Mouse (Mus musculus): ENCODE data around the gene Gm10277. TPM values are rescaled to one million over a fixed set of nuclear protein-coding genes. Genes with fewer than 3 reads are reported as not detected.

Gene Gm10277
- polyA plus RNA-seq, 1 experiment from 2014 or later: 0.93 TPM

DNA sequence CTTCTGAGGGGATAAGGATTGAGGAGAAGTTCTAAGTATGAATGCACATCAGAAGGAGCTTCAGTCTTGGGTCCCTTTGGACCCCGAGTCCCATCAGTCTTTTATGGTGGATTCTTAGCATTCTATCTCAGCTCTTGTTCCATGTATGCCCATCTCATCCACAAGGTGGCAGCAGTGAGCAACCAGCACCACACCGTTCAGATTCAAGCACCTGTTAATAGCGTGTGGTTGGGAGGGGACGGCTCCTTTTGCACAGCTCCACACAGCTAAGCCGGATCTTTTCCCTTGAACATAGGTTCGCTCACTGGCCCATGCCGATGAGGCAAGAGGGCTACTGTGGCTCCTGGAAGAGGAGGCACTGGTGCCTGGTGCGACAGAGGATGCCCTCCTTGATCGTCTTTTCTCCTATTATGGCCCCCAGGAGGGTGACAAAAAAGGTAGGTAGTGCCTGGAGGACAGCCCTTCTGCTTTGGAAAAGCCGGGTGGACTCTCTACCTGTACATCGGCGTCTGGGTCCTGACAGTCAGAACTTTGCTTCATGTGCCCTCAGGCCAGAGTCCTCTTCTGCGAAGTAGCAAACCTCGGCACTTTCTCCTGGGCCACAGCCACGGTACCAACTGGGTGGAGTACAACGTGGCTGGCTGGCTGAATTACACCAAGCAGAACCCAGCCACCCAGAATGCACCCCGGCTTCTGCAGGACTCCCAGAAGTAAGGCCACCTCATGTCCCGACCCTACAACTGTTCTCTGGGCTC, 39.9 kb upstream of the Gm10277 start:
- H3K36me3 ChIP-seq (ENCODE audit: control insufficient read depth, insufficient read depth, low read length): peaks cover 8% of the 10 kb centered on the region
- 0 out of 2 replicates have a peak, but pooled peaks cover 6% of the 10 kb centered on the region for H3K27me3 ChIP-seq (ENCODE audit: control insufficient read depth, insufficient read depth, low read length)
- H3K4me3 ChIP-seq (ENCODE audit: low read depth, low read length): no peak overlapping the region
- no peak overlapping the region for H3K9ac ChIP-seq (ENCODE audit: low read length)
- no peaks in the 10 kb centered on the region for H3K9me3 ChIP-seq (ENCODE audit: control insufficient read depth, low read length)
- H3K4me1 ChIP-seq (ENCODE audit: control insufficient read depth, insufficient read depth, low read length): peaks cover 4% of the 10 kb centered on the region; the same call in 1 of the 2 replicates
- peak; percentile 82 for DNase-seq (ENCODE audit: low spot score)
- ATAC-seq (ENCODE audit: insufficient read depth, low FRiP score, low TSS enrichment): no peak
- no peak overlapping the region for H3K4me2 ChIP-seq (ENCODE audit: low read depth)
- H3K27ac ChIP-seq (ENCODE audit: low read depth, low read length): no peak overlapping the region
- 58% methylated on average over 18 of the region's 18 CpGs for WGBS

- Histone ChIP-seq H3K9ac (ENCODE audit: low read length) (no peak overlapping the region), H3K27ac (ENCODE audit: low read depth, low read length) (no peak overlapping the region), H3K9me3 (ENCODE audit: control insufficient read depth, low read length) (no peaks in the 10 kb centered on the region), H3K27me3 (ENCODE audit: control insufficient read depth, insufficient read depth, low read length) (0 out of 2 replicates have a peak, but pooled peaks cover 6% of the 10 kb centered on the region), H3K36me3 (ENCODE audit: control insufficient read depth, insufficient read depth, low read length) (peaks cover 8% of the 10 kb centered on the region), H3K4me1 (ENCODE audit: control insufficient read depth, insufficient read depth, low read length) (peaks cover 4% of the 10 kb centered on the region; the same call in 1 of the 2 replicates), H3K4me2 (ENCODE audit: low read depth) (no peak overlapping the region), H3K4me3 (ENCODE audit: low read depth, low read length) (no peak overlapping the region)
- no peak for DNase-seq (ENCODE audit: low spot score)
- ATAC-seq (ENCODE audit: insufficient read depth, low FRiP score, low TSS enrichment): no peak
- 56% methylated on average over 3 of the region's 3 CpGs for WGBS
Observed at GRCm38 (mm10) chr11:77826311-77826710, 38.8 kb upstream of the Gm10277 start.

DNA sequence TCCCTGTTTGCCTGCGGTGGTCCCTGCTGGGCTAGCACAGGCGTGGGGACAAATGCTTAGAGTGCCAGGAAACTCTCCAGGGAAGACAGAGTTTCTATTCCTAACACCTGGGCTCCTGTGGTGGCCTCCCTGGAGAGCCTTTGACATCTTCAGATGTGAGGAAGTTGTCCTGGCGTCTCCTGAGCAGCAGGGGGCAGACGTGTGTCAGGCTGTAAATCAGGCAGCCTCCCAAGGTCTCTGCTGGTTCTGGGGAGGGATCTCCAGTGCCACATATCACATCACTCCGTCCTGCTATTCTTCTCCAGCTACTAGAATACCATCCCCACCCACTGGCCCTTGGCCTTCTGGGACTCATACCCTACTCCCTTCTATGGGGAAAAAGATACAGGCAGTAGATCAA, 38.3 kb upstream of the Gm10277 start:
- WGBS: 2% methylated on average over 5 of the region's 5 CpGs

DNA sequence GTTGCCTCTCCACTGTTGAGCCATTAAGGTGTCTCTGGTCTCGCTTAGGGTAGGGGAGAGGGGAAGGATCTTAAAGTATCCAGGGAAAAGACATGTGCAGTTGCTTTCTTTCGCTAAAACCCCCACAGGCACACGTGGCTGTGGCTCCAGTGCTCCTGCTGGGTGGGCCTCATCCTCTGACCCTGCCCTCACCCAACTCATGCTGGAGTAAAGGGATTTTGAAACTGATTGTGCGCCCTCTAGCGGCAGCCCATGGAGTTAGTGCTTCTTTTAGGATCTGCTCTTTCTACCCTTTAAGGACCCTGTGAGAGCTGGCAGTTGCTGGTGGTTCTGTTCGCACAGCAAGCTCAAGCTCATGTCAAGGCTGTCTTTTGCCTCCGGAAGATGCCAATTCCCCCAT, 35.2 kb upstream of the Gm10277 start:
- DNase-seq (ENCODE audit: low spot score): peak; percentile 76
- Histone ChIP-seq H3K36me3 (ENCODE audit: control insufficient read depth, insufficient read depth, low read length) (peaks cover 7% of the 10 kb centered on the region), H3K4me1 (ENCODE audit: control insufficient read depth, insufficient read depth, low read length) (no peaks in the 10 kb centered on the region), H3K4me2 (ENCODE audit: low read depth) (no peak overlapping the region), H3K27ac (ENCODE audit: low read depth, low read length) (no peak overlapping the region), H3K4me3 (ENCODE audit: low read depth, low read length) (no peak overlapping the region), H3K27me3 (ENCODE audit: control insufficient read depth, insufficient read depth, low read length) (0 out of 2 replicates have a peak, but pooled peaks cover 5% of the 10 kb centered on the region), H3K9me3 (ENCODE audit: control insufficient read depth, low read length) (no peaks in the 10 kb centered on the region), H3K9ac (ENCODE audit: low read length) (no peak overlapping the region)
- ATAC-seq (ENCODE audit: insufficient read depth, low FRiP score, low TSS enrichment): no peak
- 19% methylated on average over 7 of the region's 7 CpGs for WGBS

More for the DNA sequence above, 38.3 kb upstream of the Gm10277 start:
- H3K4me1 ChIP-seq (ENCODE audit: control insufficient read depth, insufficient read depth, low read length): peaks cover 4% of the 10 kb centered on the region; the same call in 1 of the 2 replicates
- no peaks in the 10 kb centered on the region for H3K9me3 ChIP-seq (ENCODE audit: control insufficient read depth, low read length)
- H3K9ac ChIP-seq (ENCODE audit: low read length): no peak overlapping the region
- DNase-seq (ENCODE audit: low spot score) (peak; percentile 75), ATAC-seq (ENCODE audit: insufficient read depth, low FRiP score, low TSS enrichment) (no peak)
- H3K27me3 ChIP-seq (ENCODE audit: control insufficient read depth, insufficient read depth, low read length): 0 out of 2 replicates have a peak, but pooled peaks cover 6% of the 10 kb centered on the region
- no peak overlapping the region for H3K27ac ChIP-seq (ENCODE audit: low read depth, low read length)
- H3K4me3 ChIP-seq (ENCODE audit: low read depth, low read length): no peak overlapping the region
- no peak overlapping the region for H3K4me2 ChIP-seq (ENCODE audit: low read depth)
- H3K36me3 ChIP-seq (ENCODE audit: control insufficient read depth, insufficient read depth, low read length): peaks cover 8% of the 10 kb centered on the region

DNA sequence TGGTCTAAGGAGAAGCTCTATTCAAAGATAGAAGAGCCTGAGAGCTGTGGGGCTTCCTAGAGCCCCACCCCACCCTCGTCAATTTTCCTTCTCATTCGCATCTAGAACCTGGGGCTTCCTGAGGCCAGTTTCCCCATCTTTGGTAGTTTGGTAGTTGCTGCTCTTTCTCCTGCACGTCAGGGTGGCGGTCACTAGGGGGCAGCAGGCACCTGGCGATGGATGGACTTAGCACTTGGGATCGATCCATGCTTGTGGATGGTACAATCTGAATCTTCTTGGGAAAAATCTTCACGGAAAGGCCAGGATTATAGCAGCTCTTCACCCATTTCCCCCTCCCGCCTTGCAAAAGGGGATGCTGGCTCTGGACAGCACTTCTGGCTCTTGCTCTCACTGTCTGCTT, 34.1 kb upstream of the Gm10277 start:
- H3K9ac ChIP-seq (ENCODE audit: low read length): no peak overlapping the region
- H3K36me3 ChIP-seq (ENCODE audit: control insufficient read depth, insufficient read depth, low read length): peaks cover 6% of the 10 kb centered on the region; the same call in 1 of the 2 replicates
- H3K27ac ChIP-seq (ENCODE audit: low read depth, low read length): no peak overlapping the region
- H3K27me3 ChIP-seq (ENCODE audit: control insufficient read depth, insufficient read depth, low read length): 0 out of 2 replicates have a peak, but pooled peaks cover 3% of the 10 kb centered on the region
- no peak overlapping the region for H3K4me3 ChIP-seq (ENCODE audit: low read depth, low read length)
- 17% methylated on average over 8 of the region's 8 CpGs for WGBS
- ATAC-seq (ENCODE audit: insufficient read depth, low FRiP score, low TSS enrichment) (no peak), DNase-seq (ENCODE audit: low spot score) (peak; percentile 72)
- H3K4me1 ChIP-seq (ENCODE audit: control insufficient read depth, insufficient read depth, low read length): no peaks in the 10 kb centered on the region
- H3K4me2 ChIP-seq (ENCODE audit: low read depth): no peak overlapping the region
- H3K9me3 ChIP-seq (ENCODE audit: control insufficient read depth, low read length): no peaks in the 10 kb centered on the region

DNA sequence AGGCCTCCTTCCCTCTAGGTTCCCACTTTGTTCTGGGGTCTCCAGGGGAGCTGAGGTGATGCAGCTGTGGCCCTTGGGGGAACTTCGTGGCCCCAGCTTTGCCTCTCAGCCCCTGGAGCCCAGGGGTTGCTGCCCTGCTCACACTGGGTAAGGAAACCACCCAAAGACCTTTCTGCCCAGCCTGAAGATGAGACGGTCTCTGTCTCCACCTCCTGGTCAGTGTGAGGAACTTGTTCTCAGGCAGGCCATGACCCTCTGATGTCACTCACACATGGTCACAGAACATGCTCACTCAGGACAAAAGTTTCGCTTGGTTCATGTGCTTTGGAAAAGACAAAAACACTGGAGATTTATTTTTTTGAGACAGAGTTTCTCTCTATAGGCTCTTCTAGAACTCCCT, 28.5 kb upstream of the Gm10277 start:
- Histone ChIP-seq H3K9ac (ENCODE audit: low read length) (no peak overlapping the region), H3K4me2 (ENCODE audit: low read depth) (no peak overlapping the region), H3K27me3 (ENCODE audit: control insufficient read depth, insufficient read depth, low read length) (no peaks in the 10 kb centered on the region), H3K27ac (ENCODE audit: low read depth, low read length) (no peak overlapping the region), H3K36me3 (ENCODE audit: control insufficient read depth, insufficient read depth, low read length) (peaks cover 3% of the 10 kb centered on the region; the same call in 1 of the 2 replicates), H3K4me3 (ENCODE audit: low read depth, low read length) (no peak overlapping the region), H3K4me1 (ENCODE audit: control insufficient read depth, insufficient read depth, low read length) (no peaks in the 10 kb centered on the region), H3K9me3 (ENCODE audit: control insufficient read depth, low read length) (no peaks in the 10 kb centered on the region)
- no peak for ATAC-seq (ENCODE audit: insufficient read depth, low FRiP score, low TSS enrichment)
- WGBS: 26% methylated on average over 3 of the region's 3 CpGs
- DNase-seq (ENCODE audit: low spot score): peak; percentile 70

GRCm38 (mm10) chr11:77813969-77814368, 26.4 kb upstream of the Gm10277 start:
- Histone ChIP-seq H3K4me1 (ENCODE audit: control insufficient read depth, insufficient read depth, low read length) (no peaks in the 10 kb centered on the region), H3K9me3 (ENCODE audit: control insufficient read depth, low read length) (no peaks in the 10 kb centered on the region), H3K4me2 (ENCODE audit: low read depth) (no peak overlapping the region), H3K27ac (ENCODE audit: low read depth, low read length) (no peak overlapping the region), H3K27me3 (ENCODE audit: control insufficient read depth, insufficient read depth, low read length) (no peaks in the 10 kb centered on the region), H3K36me3 (ENCODE audit: control insufficient read depth, insufficient read depth, low read length) (peaks cover 2% of the 10 kb centered on the region; the same call in 1 of the 2 replicates), H3K9ac (ENCODE audit: low read length) (no peak overlapping the region), H3K4me3 (ENCODE audit: low read depth, low read length) (no peak overlapping the region)
- WGBS: 79% methylated on average over 2 of the region's 2 CpGs
- DNase-seq (ENCODE audit: low spot score) (no peak), ATAC-seq (ENCODE audit: insufficient read depth, low FRiP score, low TSS enrichment) (no peak)

DNA sequence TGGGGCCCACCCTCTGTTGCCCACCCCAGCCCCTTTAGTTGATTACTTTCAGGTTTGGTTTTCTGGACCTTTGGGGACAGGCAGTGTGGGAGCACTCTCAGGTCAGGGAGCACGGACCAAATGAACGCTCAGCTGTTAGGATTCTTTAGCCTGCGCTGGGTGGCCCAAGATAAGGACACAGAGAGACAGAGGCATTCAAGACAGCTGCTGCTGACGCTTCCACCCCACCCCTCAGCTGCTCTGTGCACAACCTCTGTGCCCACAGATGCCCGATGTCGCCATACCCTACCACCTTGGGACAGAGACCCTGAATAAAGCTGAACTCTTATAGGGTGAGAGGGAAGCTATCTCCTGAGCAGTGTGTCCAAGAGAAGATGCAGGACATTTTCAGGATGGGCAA, 22.5 kb upstream of the Gm10277 start:
- 93% methylated on average over 6 of the region's 6 CpGs for WGBS
- ATAC-seq (ENCODE audit: insufficient read depth, low FRiP score, low TSS enrichment) (no peak), DNase-seq (ENCODE audit: low spot score) (no peak)
- no peaks in the 10 kb centered on the region for H3K9me3 ChIP-seq (ENCODE audit: control insufficient read depth, low read length)
- no peak overlapping the region for H3K27ac ChIP-seq (ENCODE audit: low read depth, low read length)
- H3K4me1 ChIP-seq (ENCODE audit: control insufficient read depth, insufficient read depth, low read length): no peaks in the 10 kb centered on the region
- H3K4me2 ChIP-seq (ENCODE audit: low read depth): no peak overlapping the region
- H3K4me3 ChIP-seq (ENCODE audit: low read depth, low read length): no peak overlapping the region
- no peaks in the 10 kb centered on the region for H3K36me3 ChIP-seq (ENCODE audit: control insufficient read depth, insufficient read depth, low read length)
- no peak overlapping the region for H3K9ac ChIP-seq (ENCODE audit: low read length)
- H3K27me3 ChIP-seq (ENCODE audit: control insufficient read depth, insufficient read depth, low read length): no peaks in the 10 kb centered on the region

DNA sequence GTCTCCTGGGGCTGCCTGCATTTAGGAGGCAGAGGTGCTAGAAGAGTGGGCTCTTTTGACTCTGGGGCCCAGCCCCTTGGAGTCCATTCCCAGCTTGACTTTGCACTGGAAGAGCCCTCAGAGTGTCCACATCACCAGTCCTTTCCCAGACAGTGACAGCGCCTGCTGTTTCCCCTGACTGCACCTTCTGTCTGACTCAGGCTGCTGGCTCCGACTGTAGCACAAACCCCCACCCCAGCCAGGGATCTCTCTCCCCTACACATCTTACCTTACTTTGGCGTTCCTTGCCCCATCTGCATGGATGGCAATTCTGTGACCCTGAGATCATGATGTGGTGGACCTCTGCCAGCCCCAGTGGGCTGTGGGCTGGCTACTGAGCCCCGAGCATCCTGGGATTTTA, 21.7 kb upstream of the Gm10277 start:
- Histone ChIP-seq H3K27ac (ENCODE audit: low read depth, low read length) (no peak overlapping the region), H3K4me3 (ENCODE audit: low read depth, low read length) (no peak overlapping the region), H3K9me3 (ENCODE audit: control insufficient read depth, low read length) (no peaks in the 10 kb centered on the region), H3K9ac (ENCODE audit: low read length) (no peak overlapping the region), H3K36me3 (ENCODE audit: control insufficient read depth, insufficient read depth, low read length) (no peaks in the 10 kb centered on the region), H3K4me1 (ENCODE audit: control insufficient read depth, insufficient read depth, low read length) (no peaks in the 10 kb centered on the region), H3K4me2 (ENCODE audit: low read depth) (no peak overlapping the region), H3K27me3 (ENCODE audit: control insufficient read depth, insufficient read depth, low read length) (no peaks in the 10 kb centered on the region)
- 75% methylated on average over 4 of the region's 4 CpGs for WGBS
- DNase-seq (ENCODE audit: low spot score) (no peak), ATAC-seq (ENCODE audit: insufficient read depth, low FRiP score, low TSS enrichment) (no peak)
